Mouse (Mus musculus) spleen, postnatal 10 days (tissue): ENCODE results near the gene Fxyd6.

Experiments
- DNase-seq, 2 experiments: peaks; one replicate each; pipeline ENCODE4 v3.0.0; 2021 to 2022; ENCODE audit warnings: low spot score in 2 of 2

Fxyd6 gene

GRCm38 (mm10) chr9:45370117-45370561 is at the start of gene Fxyd6:
TSS of gene Fxyd6 (plus strand) at chr9:45370185.
- DNase-seq: peak in 1 of 2 experiments; percentile 36

GRCm38 (mm10) chr9:45321465-45321864 is 48.5 kb upstream of the Fxyd6 start:
- no peak for DNase-seq

DNA sequence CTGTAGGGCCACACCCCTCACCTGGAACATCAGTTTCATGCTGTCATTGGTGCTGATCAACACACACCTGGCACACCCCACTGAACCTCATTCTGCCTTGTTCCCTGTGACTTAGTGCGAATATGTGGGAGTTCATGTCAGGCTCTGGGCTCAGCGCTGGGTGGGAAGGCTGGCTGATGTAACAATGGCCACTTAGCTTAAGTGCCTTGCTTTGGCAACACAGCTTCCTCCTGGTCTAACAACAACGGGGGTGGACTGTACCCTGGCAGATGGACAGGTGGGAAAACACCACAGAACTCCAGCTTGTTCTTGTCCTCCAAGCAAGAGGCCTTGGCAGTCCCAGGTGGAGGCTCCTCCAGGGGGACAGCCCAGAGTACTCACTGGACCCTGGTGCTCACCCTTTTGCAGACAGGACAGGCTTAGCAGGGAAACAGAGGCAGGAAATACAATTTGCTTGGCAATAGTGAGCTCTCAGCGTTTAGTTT is 48.0 kb upstream of the Fxyd6 start:
- DNase-seq: no peak

DNA sequence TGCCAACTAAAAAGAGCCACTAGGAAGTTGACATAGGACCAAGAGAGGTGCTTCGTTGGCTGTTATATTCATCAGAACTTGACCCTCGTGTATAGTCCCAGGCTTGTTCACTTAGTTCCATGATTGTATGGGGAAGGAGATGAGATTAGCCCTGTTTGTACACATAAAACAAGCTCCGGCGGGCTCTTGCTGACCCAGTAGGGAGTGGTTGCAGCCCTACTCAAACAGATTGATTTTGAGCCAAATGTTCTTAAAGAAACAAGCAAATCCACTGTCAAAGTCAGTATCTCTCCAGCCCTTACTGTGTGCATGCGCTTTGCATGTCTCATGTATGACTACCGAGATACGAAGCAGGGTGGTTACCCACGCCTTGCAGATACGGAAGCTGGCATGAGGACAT is 43.6 kb upstream of the Fxyd6 start:
- DNase-seq: no peak

DNA sequence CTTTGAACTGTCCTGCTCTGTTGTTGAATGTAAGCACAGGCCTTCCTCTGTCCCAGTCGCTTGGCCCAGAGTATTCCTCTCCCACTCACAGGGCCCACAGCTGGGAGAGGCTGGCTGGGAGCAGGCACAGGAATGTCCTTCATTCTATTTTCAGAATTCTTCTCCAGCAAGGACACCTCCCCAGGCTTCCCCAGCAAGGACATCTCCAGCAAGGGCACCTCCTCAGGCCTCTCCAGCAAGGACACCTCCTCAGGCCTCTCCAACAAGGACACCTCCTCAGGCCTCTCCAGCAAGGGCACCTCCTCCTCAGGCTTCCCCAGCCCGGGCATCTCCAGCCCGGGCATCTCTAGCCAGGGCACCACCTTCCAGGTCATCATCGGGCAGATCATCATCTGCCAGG is 41.7 kb upstream of the Fxyd6 start:
- DNase-seq: no peak

- DNase-seq: no peak
These were observed 40.4 kb upstream of the Fxyd6 start for GRCm38 (mm10) chr9:45329577-45329976.

GRCm38 (mm10) chr9:45337406-45337805 is 32.6 kb upstream of the Fxyd6 start:
- no peak for DNase-seq

DNA sequence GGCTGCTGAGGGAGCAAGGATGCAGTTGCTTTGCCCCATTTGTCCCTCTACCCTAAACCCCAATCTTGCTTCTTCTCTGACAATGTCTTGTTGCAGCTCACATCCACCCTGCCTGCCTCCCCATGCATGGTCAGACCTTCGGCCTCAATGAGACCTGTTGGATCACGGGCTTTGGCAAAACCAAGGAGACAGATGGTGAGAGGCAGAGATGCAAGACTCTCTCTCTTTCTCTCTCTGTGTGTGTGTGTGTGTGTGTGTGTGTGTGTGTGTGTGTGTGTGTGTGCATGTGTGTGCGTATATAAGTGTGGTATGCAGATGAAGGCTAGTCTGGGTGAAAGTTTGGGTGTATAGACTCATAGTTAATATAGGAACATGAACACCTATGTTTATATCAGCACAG is 26.9 kb upstream of the Fxyd6 start:
- no peak for DNase-seq

- DNase-seq: no peak
These were observed 24.5 kb upstream of the Fxyd6 start for GRCm38 (mm10) chr9:45345516-45345915.

- DNase-seq: no peak
These were observed 23.7 kb upstream of the Fxyd6 start for GRCm38 (mm10) chr9:45346276-45346675.

GRCm38 (mm10) chr9:45348560-45348959 is 21.4 kb upstream of the Fxyd6 start:
- DNase-seq: no peak

DNA sequence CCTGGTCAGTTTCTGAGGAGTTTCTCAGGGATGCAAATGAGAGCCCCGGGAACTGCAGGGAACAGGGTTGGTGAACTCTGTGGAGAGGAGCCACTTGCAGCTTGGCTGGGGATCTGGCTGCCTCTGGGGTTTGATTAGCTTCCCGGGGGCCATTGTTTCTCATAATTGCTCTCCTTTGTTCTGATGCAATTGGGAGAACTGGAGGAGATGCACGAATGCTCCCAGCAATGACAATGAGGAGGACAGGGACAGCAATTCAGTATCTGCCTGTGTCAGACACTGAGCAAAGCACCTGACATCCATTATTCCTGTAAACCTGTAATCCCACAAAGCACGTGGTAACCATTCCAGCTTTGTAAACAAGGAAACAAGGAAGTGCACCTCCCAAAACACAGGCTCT is 20.8 kb upstream of the Fxyd6 start:
- no peak for DNase-seq

- DNase-seq: no peak
These were observed 20.1 kb upstream of the Fxyd6 start for GRCm38 (mm10) chr9:45349851-45350250.

GRCm38 (mm10) chr9:45355192-45355591 is 14.8 kb upstream of the Fxyd6 start:
- no peak for DNase-seq

DNA sequence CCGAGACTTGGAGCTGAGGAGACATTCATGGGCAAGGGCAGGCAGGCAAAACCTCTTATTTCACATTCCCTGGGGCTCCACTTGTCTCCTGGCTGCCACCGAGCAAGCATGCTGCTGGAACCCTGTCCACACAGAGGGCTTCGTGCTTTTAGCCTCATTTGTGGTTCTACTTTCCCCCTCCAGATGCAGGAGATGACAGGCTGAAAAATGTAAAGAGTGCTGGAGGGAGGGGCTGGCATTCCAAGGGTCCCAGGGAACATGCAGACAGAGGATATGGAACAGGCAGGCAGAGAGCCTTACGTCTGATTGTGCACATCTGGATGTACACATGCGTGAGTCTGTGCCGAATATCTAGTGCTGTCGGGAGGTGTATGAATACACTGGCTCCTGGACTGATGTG is 11.6 kb upstream of the Fxyd6 start:
- no peak for DNase-seq

DNA sequence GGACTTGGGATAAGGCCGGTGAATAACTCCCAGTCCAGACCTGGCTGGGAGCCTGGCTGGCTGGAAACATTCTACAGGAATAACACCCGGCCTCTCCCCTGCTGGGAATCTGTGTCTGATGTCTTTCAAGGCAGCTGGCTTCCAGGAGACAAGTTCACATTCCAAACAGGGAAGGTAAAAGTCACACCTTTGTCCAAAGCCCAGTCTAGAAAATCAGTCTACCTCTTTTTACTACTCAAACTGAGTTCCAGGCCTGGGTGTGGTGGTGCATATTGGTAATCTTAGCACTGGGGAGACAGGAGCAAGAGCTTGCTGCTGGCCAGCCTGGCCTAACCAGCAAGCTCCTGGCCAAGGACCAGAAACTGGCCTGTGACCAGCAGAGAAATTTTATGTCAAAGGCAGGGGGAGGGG is 7.9 kb upstream of the Fxyd6 start:
- no peak for DNase-seq

DNA sequence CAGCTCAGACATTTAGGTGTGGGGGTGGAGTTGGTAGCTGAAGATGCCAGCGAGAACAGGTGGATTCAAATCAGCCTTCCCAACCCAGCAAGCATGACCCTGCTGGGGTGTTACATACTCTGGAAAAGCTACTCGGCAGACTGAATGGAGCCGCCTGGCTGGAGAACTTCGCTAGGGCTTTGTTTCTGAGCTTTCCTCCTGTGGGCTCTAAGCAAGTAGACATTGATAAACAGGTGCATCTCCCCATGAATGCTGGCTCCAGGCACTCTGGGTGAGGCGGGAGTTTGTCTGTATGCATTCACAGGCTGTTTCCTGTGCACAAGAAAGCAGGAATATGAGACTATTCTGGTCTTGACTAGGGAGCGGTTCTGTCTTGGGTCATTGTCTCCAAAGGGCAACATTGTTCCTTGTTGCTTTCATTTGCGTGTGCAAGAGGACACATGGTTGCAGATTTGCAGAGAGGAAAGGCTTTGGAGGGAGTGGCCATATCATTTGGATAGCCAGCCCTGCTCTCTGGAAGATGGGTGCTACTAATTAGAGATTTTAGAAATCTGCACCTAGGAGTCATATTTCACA is 6.3 kb upstream of the Fxyd6 start:
- no peak for DNase-seq

GRCm38 (mm10) chr9:45367716-45368115 is 2.3 kb upstream of the Fxyd6 start:
- no peak for DNase-seq

DNA sequence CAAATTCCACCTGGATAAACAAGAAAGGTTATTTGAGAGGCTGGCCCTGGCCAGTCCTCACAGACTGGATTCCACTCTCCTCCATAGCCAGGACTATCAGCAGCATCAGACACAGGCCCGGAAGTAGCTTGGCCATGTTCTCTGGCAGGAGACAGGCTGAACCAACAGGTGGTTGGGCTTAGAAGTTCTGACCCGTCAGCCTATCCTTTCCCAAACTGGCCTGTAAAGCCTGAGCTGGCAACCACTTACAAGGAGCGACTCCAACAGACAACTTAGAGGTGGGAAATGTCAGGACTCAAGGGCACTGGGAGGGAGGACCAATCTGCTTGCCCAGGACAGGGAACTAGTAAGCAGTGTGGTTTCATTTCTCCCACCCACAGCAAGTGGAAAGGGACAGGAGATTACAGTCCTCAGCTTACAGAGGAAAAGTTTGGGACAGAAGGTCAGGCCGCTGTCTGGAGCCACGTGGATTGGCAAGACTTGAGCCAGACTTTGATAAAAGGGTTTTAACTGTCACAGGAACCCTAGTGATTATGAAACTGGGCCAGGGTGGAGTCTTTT is 1.6 kb upstream of the Fxyd6 start:
- no peak for DNase-seq

GRCm38 (mm10) chr9:45370616-45371336 is 791 bp downstream of the Fxyd6 start:
- DNase-seq: no peak

DNA sequence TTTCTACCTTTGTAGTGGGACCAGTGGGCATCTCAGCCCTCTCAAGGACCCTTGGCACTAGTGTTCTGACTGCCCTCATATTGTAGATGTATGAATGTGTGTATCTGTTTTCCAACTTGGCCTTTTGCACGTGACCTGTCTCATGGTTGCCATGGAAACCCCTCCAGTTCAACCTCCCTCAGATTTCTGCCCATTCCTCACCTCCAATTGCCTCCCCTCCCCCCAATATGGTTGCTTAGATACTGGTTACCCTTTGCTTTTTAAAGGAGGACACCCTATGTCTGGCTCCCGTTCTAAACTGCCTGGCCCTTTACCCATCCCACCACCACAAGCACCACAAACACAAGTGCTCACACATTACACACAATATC is 1.3 kb downstream of the Fxyd6 start:
- DNase-seq: no peak

DNA sequence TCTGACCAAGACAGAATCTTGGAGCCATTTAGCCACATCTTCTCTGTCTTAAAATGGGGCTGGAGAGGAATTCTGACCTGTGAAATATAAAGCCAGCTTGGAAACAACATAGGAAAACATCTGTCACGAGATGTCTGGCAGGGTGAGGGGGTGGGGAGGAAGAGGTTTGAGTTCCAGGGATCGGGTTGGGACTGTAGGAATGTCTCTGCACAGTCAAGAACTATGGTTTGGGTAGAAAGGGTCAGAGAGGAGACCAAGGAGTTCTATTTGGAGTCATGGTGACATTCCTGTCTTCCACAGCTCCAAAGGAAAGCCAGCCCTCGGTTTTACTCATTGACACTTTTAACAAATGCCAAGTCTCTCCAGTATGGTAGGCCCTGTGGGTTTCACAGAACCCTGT is 3.9 kb downstream of the Fxyd6 start:
- DNase-seq: no peak

DNA sequence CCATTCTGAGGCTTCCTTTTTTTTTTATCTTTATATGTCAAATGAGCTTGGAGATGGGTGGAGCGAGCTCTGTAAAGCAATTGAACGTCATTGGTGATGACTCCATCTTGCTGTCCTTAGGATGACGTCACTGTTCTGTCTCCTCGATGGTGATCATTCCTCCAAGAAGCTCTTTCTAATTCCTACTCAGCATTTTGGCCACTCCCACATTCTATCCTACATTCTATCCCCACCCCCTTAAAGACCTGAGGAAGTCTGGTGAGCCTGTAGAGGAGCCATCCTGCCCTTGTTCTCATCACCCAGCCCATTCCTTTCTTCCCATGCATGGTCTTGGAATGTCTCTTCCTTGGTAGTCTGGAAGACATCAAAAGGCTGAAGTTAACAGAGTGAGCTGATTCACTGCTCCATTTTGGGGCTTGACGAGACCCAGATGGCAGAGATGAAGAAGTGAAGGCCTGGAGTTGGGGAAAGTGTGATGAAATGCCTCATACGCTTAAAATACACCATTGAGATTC is 5.1 kb downstream of the Fxyd6 start:
- DNase-seq: no peak
